Mouse (Mus musculus): Measurements from ENCODE around the gene Il6st. TPM values are rescaled to one million over a fixed set of nuclear protein-coding genes. Genes with fewer than 3 reads are reported as not detected.

Gene Il6st
- total RNA-seq, 2 experiments from 2014 or later = 184 to 192 TPM

- no peak for DNase-seq
- intact Hi-C loops (cut with DNase I) = loop anchor here (10.0 kb wide), 1 partner anchor 709 kb away; no protein-coding TSS in a partner anchor
Observed at GRCm38 (mm10) chr13:112473757-112474755, 10.2 kb downstream of the Il6st start.

- intact Hi-C loops (cut with DNase I) = loop anchor here (10.0 kb wide), 1 partner anchor 714 kb away; no protein-coding TSS in a partner anchor
- no peak for DNase-seq
Observed at GRCm38 (mm10) chr13:112479032-112479431, 15.2 kb downstream of the Il6st start.

GRCm38 (mm10) chr13:112479926-112480325 lies 16.1 kb downstream of the Il6st start:
- intact Hi-C loops (cut with DNase I) = loop anchor here (10.0 kb wide), 1 partner anchor 715 kb away; no protein-coding TSS in a partner anchor
- DNase-seq = no peak

- intact Hi-C loops (cut with DNase I) = no loop called here
- no peak for DNase-seq
Observed at GRCm38 (mm10) chr13:112482525-112482924, 18.7 kb downstream of the Il6st start.

GRCm38 (mm10) chr13:112483015-112483414 lies 19.1 kb downstream of the Il6st start:
- intact Hi-C loops (cut with DNase I) = no loop called here

GRCm38 (mm10) chr13:112486236-112486635 lies 22.4 kb downstream of the Il6st start:
- no peak for DNase-seq
- intact Hi-C loops (cut with DNase I) = no loop called here

More at GRCm38 (mm10) chr13:112483015-112483414, 19.1 kb downstream of the Il6st start:
- no peak for DNase-seq

GRCm38 (mm10) chr13:112486676-112487075 lies 22.8 kb downstream of the Il6st start:
- DNase-seq = no peak
- intact Hi-C loops (cut with DNase I) = no loop called here

- intact Hi-C loops (cut with DNase I) = no loop called here
- DNase-seq = no peak
Observed at GRCm38 (mm10) chr13:112490036-112490435, 26.2 kb downstream of the Il6st start.

GRCm38 (mm10) chr13:112491636-112492284 lies 27.9 kb downstream of the Il6st start:
- intact Hi-C loops (cut with DNase I) = no loop called here
- DNase-seq = no peak

GRCm38 (mm10) chr13:112492285-112492678 lies 28.4 kb downstream of the Il6st start:
- intact Hi-C loops (cut with DNase I) = no loop called here
- DNase-seq = no peak

GRCm38 (mm10) chr13:112494590-112494989 lies 30.7 kb downstream of the Il6st start:
- intact Hi-C loops (cut with DNase I) = no loop called here
- no peak for DNase-seq

GRCm38 (mm10) chr13:112500027-112500426 lies 36.2 kb downstream of the Il6st start:
- intact Hi-C loops (cut with DNase I) = no loop called here
- DNase-seq = no peak

GRCm38 (mm10) chr13:112500466-112500865 lies 36.6 kb downstream of the Il6st start:
- no peak for DNase-seq
- intact Hi-C loops (cut with DNase I) = no loop called here

- intact Hi-C loops (cut with DNase I) = no loop called here
Observed at GRCm38 (mm10) chr13:112503846-112504245, 40.0 kb downstream of the Il6st start.

GRCm38 (mm10) chr13:112505436-112505835 lies 41.6 kb downstream of the Il6st start:
- intact Hi-C loops (cut with DNase I) = loop anchor here (5.0 kb wide), 1 partner anchor 98 kb away; no protein-coding TSS in a partner anchor
- DNase-seq = no peak

More at GRCm38 (mm10) chr13:112503846-112504245, 40.0 kb downstream of the Il6st start:
- no peak for DNase-seq

- peak in 1 of 2 experiments; percentile 27 for DNase-seq
- intact Hi-C loops (cut with DNase I) = loop anchor here (5.0 kb wide), 1 partner anchor 99 kb away; no protein-coding TSS in a partner anchor
Observed at GRCm38 (mm10) chr13:112506766-112507165, 42.9 kb downstream of the Il6st start.

GRCm38 (mm10) chr13:112507691-112508090 lies 43.8 kb downstream of the Il6st start:
- no peak for DNase-seq
- intact Hi-C loops (cut with DNase I) = loop anchor here (5.0 kb wide), 1 partner anchor 100 kb away; no protein-coding TSS in a partner anchor

- no peak for DNase-seq
- intact Hi-C loops (cut with DNase I) = loop anchor here (5.0 kb wide), 1 partner anchor 101 kb away; no protein-coding TSS in a partner anchor
Observed at GRCm38 (mm10) chr13:112508487-112508886, 44.6 kb downstream of the Il6st start.

GRCm38 (mm10) chr13:112509465-112509864 lies 45.6 kb downstream of the Il6st start:
- peak; percentile 70 to 79 for DNase-seq
- intact Hi-C loops (cut with DNase I) = loop anchor here (1.0 to 5.0 kb wide), 2 partner anchors 102 to 201 kb away; no protein-coding TSS in a partner anchor

GRCm38 (mm10) chr13:112510437-112511212 lies 46.8 kb downstream of the Il6st start:
- intact Hi-C loops (cut with DNase I) = no loop called here

More at GRCm38 (mm10) chr13:112510437-112511212, 46.8 kb downstream of the Il6st start:
- no peak for DNase-seq

Measured in heart, postnatal 14 days (tissue).